Comparison of ENCODE assay signal across 8 mouse cellular contexts in the genomic region with DNA sequence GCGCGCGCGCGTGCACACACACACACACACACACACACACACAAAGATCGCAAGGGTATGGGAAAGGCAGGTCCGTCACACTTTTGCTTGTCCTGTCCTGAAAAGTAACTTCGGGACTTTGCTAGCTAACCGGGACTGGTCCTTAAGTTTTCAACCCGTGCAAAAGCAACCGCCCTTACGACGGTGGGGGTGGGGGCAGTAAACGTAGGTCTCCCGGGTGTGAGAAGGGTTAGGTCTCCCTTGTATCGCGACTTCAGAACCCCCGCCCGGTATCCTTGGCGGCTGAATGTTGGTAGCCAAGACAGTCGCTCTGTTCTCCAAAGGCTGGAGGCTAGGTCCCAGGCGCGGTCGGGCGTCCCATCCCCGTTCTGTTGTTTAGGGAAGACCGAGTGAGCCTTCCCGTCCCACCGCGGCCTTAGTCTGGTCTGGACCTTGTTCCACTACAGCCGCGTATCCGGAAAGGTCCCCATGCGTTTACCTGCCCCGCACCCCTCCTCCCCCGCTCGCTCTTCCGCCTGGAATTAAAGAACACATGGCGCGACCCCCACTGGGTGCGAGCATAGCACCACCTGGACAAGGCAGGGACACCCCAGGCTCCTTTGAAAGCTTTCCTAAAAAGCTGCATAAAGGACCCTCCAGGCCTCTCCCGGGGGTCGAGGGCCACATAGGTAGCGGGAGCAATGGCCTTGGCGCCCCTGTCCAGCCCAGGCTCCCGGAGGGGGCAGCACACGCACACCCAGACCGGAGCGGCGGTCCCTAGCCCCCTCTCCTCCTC. TPM values are rescaled to one million over a fixed set of nuclear protein-coding genes. Genes with fewer than 3 reads are reported as not detected.
A peak's percentile ranks its signal among the peaks of the same experiment; 100 is the strongest.
DNase-seq lines count a peak whose midpoint lies in the region; ATAC-seq and TF ChIP-seq lines count a peak whose summit lies in the region.

No protein-coding gene starts in this region.

- intact Hi-C loops in heart, adult 2 months (cut with DNase I): loop anchor here (10.0 kb wide), 1 partner anchor 585 kb away; a partner anchor contains a TSS
- intact Hi-C loops in heart, postnatal 25 days (cut with DNase I): no loop called here

- no peak for TF ChIP-seq EP300 in heart, adult 2 months (IDR thresholded peaks at IDR 0.05; ENCODE audit: insufficient read depth, low read depth, low read length)

- TF ChIP-seq POLR2A in heart, adult 2 months (IDR thresholded peaks at IDR 0.05; ENCODE audit: insufficient read depth, low read depth, low read length): no peak

- no peaks in the 10 kb centered on the region for H3K79me2 ChIP-seq in heart, adult 2 months (replicated peaks; ENCODE audit: control insufficient read depth, insufficient read depth, low read length)

- DNase-seq in heart, adult 2 months: peak; percentile 33 to 62
- DNase-seq in heart, postnatal 25 days (ENCODE audit: low spot score): no peak
- peak; percentile 53 for DNase-seq in ES-CJ7 (ENCODE audit: low read depth, low spot score)
- DNase-seq in forebrain, embryonic 11.5 days (ENCODE audit: low spot score): peak; percentile 67
- DNase-seq in kidney, adult 18-20 months: peak; percentile 52
- DNase-seq in midbrain, embryonic 14.5 days: peak; percentile 38
- DNase-seq in T-cell, adult 2 months (ENCODE audit: low spot score): no peak

- no peak for TF ChIP-seq CTCF in heart, adult 2 months (IDR thresholded peaks at IDR 0.05)

- no peak overlapping the region for H3K27ac ChIP-seq in heart, adult 2 months
- H3K27ac ChIP-seq in forebrain, embryonic 11.5 days (ENCODE audit: low read depth, low read length): no peak overlapping the region
- H3K27ac ChIP-seq in midbrain, embryonic 14.5 days (replicated peaks; ENCODE audit: low read depth, low read length): no peak overlapping the region; the same call in 1 of the 2 replicates

- peaks cover 20% of the 10 kb centered on the region for H3K27me3 ChIP-seq in heart, adult 2 months (ENCODE audit: control insufficient read depth, insufficient read depth, low read length)
- H3K27me3 ChIP-seq in forebrain, embryonic 11.5 days (ENCODE audit: control insufficient read depth, insufficient read depth, low read length): peaks cover 21% of the 10 kb centered on the region
- peaks cover 29% of the 10 kb centered on the region; the same call in 1 of the 2 replicates for H3K27me3 ChIP-seq in midbrain, embryonic 14.5 days (ENCODE audit: control insufficient read depth, insufficient read depth, low read length)

- 2% methylated on average over 50 of the region's 50 CpGs for WGBS in heart, adult 2 months
- under 1% methylated on average over 50 of the region's 50 CpGs for WGBS in forebrain, embryonic 11.5 days
- WGBS in midbrain, embryonic 14.5 days: under 1% methylated on average over 50 of the region's 50 CpGs

- H3K9ac ChIP-seq in heart, adult 2 months (ENCODE audit: low read depth, low read length): no peak overlapping the region
- H3K9ac ChIP-seq in forebrain, embryonic 11.5 days (ENCODE audit: low read length): peak overlapping the region; percentile 51
- no peak overlapping the region for H3K9ac ChIP-seq in midbrain, embryonic 14.5 days (replicated peaks; ENCODE audit: low read length)

- H3K9me3 ChIP-seq in forebrain, embryonic 11.5 days (ENCODE audit: control insufficient read depth, low read length): no peaks in the 10 kb centered on the region
- H3K9me3 ChIP-seq in midbrain, embryonic 14.5 days (ENCODE audit: control insufficient read depth, low read length): no peaks in the 10 kb centered on the region

- peak overlapping the region; percentile 95 for H3K4me2 ChIP-seq in forebrain, embryonic 11.5 days (ENCODE audit: low read depth, low read length, severe bottlenecking)
- peak overlapping the region; percentile 77 for H3K4me2 ChIP-seq in midbrain, embryonic 14.5 days (ENCODE audit: low read length)

- H3K4me3 ChIP-seq in heart, adult 2 months: peak overlapping the region; percentile 63
- peak overlapping the region; percentile 38 for H3K4me3 ChIP-seq in forebrain, embryonic 11.5 days (ENCODE audit: low read depth, low read length)
- peak overlapping the region; percentile 55 for H3K4me3 ChIP-seq in midbrain, embryonic 14.5 days (replicated peaks; ENCODE audit: low read depth, low read length)

- ATAC-seq in forebrain, embryonic 11.5 days (replicated peaks; ENCODE audit: low FRiP score): no peak; the same call in 1 of the 2 replicates
- ATAC-seq in midbrain, embryonic 14.5 days (ENCODE audit: low FRiP score, low TSS enrichment): no peak
- ATAC-seq in inflammation-experienced regulatory T-cells, adult 6 months: no peak

- no peaks in the 10 kb centered on the region for H3K4me1 ChIP-seq in heart, adult 2 months (ENCODE audit: control insufficient read depth, insufficient read depth, low read length)
- H3K4me1 ChIP-seq in forebrain, embryonic 11.5 days (replicated peaks; ENCODE audit: control insufficient read depth, insufficient read depth, low read length): peaks cover 5% of the 10 kb centered on the region
- H3K4me1 ChIP-seq in midbrain, embryonic 14.5 days (ENCODE audit: control insufficient read depth, insufficient read depth, low read length): peaks cover 7% of the 10 kb centered on the region

- no peaks in the 10 kb centered on the region for H3K36me3 ChIP-seq in heart, adult 2 months (ENCODE audit: control insufficient read depth, insufficient read depth, low read length)
- H3K36me3 ChIP-seq in forebrain, embryonic 11.5 days (ENCODE audit: control insufficient read depth, insufficient read depth, low read length): no peaks in the 10 kb centered on the region
- H3K36me3 ChIP-seq in midbrain, embryonic 14.5 days (ENCODE audit: control insufficient read depth, insufficient read depth, low read length): no peaks in the 10 kb centered on the region

RNA-seq across cellular contexts. Expression of a gene that starts 0.8 kb away (rescaled TPM):
- total RNA-seq in heart, adult 2 months (2021): 1 to 10 TPM in 1 of 2 experiments, under 1 TPM in 1; 0.86 to 1.2 TPM
- 1.4 and 8.7 TPM in 2 replicates for polyA plus RNA-seq in heart, adult 2 months (2012; rRNA removed)
- 1 to 10 TPM in 1 of 2 experiments, under 1 TPM in 1; 0.89 to 4.2 TPM for total RNA-seq in heart, postnatal 25 days (2021)
- polyA plus RNA-seq in forebrain, embryonic 11.5 days (2014; fragmentation: Nextera tagmentation; extraction: Ambion mirVana): 18.8 and 22.3 TPM in 2 replicates
- polyA plus RNA-seq in midbrain, embryonic 14.5 days (2014; fragmentation: Nextera tagmentation; extraction: Ambion mirVana): 1.8 and 3.6 TPM in 2 replicates
- 10 to 100 TPM in 2 of 3 experiments, 1 to 10 TPM in 1; 9.4 to 12.6 (median 12.1) TPM for polyA plus RNA-seq in inflammation-experienced regulatory T-cells, adult 6 months (2017; shearing (Covaris generic))

RNA-seq across cellular contexts. Expression of a gene that starts 8.5 kb away (rescaled TPM):
- total RNA-seq in heart, adult 2 months (2021): not detected
- polyA plus RNA-seq in heart, adult 2 months (2012; rRNA removed): 0.15 and 0.23 TPM in 2 replicates
- total RNA-seq in heart, postnatal 25 days (2021): not detected
- 9.0 and 9.1 TPM in 2 replicates for polyA plus RNA-seq in forebrain, embryonic 11.5 days (2014; fragmentation: Nextera tagmentation; extraction: Ambion mirVana)
- polyA plus RNA-seq in midbrain, embryonic 14.5 days (2014; fragmentation: Nextera tagmentation; extraction: Ambion mirVana): 0.31 and 1.3 TPM in 2 replicates
- polyA plus RNA-seq in inflammation-experienced regulatory T-cells, adult 6 months (2017; shearing (Covaris generic)): under 1 TPM in 1 of 3 experiments, not detected in 2; 0.49 TPM

RNA-seq across cellular contexts. Expression of a gene that starts 8.5 kb away (rescaled TPM):
- total RNA-seq in heart, adult 2 months (2021): not detected
- not detected in 2 replicates for polyA plus RNA-seq in heart, adult 2 months (2012; rRNA removed)
- total RNA-seq in heart, postnatal 25 days (2021): not detected
- 0.17 and 0.44 TPM in 2 replicates for polyA plus RNA-seq in forebrain, embryonic 11.5 days (2014; fragmentation: Nextera tagmentation; extraction: Ambion mirVana)
- polyA plus RNA-seq in midbrain, embryonic 14.5 days (2014; fragmentation: Nextera tagmentation; extraction: Ambion mirVana): 0.40 and 0.76 TPM in 2 replicates
- polyA plus RNA-seq in inflammation-experienced regulatory T-cells, adult 6 months (2017; shearing (Covaris generic)): 10 to 100 TPM in 1 of 3 experiments, 1 to 10 TPM in 2; 3.6 to 12.3 (median 6.7) TPM

Comparison
In these comparisons a context has a peak if more than half of its experiments do, and no peak if none do; other contexts are left out.
1. DNase-seq: peak in heart, adult 2 months (2 of 2), ES-CJ7 (single experiment), forebrain, embryonic 11.5 days (single experiment), kidney, adult 18-20 months (single experiment) and midbrain, embryonic 14.5 days (single experiment); none in heart, postnatal 25 days (single experiment) and T-cell, adult 2 months (single experiment).
2. Peak in every context shown above with its lines, with median percentiles within 50 percentile points of each other: H3K4me3 ChIP-seq.